Mouse (Mus musculus): ENCODE measurements around the gene Scarf1. TPM values are rescaled to one million over a fixed set of nuclear protein-coding genes. Genes with fewer than 3 reads are reported as not detected.
"Not testable (repeated sequence)": the region's sequence is repeated elsewhere in the genome, so short reads cannot be mapped to it uniquely, and the experiment has no call there.

Gene Scarf1
- total RNA-seq, 2 experiments from 2014 or later, result 1.0 to 1.1 TPM

DNA sequence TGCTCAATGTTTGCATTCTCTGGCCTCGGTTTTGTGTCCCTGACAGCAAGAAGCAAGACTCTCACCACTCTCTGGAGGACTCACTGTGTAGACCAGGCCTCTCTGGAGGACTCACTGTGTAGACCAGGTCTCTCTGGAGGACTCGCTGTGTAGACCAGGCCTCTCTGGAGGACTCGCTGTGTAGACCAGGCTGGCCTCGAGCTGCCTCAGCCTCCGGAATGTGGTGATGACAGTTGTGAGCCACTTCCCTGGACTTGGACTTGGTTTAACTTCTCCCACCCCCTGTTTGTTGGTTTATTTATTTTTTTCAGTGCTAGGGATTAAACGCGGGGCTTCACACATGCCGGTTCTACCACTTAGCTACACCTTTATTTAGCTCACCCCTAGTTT, 23.7 kb downstream of the Scarf1 start:
- DNase-seq (ENCODE audit: low spot score in 2 of 2), result no peak

DNA sequence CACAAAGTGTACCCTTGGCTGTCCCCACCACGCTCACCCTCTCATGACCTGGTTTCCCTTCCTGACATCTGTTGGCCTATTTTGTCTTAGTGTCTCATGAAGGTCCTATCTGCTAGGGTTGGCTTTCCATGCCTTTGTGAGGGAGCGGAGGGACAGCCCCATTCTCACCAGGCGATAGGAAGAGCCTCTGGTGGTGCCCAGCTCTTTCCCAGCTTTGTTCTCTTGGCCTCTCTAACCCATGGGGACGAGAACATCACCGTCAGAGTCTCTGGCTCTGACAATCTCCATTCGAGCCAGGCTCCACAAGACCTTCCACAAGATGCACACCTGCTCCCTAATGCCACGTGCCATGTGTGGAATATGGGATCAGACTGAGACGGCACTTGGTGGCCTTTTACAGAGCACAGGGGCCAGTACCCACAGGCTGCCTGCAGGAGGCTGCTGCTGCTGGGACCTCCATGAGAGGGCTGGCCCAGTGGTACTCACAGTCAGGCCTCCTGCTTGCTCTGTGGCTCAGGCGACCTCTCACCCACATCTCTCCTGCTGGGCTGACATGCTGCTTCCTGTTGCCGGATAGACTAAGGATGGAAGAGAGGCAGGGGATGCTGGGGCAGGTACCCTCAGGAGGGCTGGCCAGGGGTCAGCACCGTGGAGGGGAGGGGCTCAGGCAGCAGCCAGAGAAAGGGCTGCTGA, 24.3 kb downstream of the Scarf1 start:
- DNase-seq (ENCODE audit: low spot score in 2 of 2), result no peak

DNA sequence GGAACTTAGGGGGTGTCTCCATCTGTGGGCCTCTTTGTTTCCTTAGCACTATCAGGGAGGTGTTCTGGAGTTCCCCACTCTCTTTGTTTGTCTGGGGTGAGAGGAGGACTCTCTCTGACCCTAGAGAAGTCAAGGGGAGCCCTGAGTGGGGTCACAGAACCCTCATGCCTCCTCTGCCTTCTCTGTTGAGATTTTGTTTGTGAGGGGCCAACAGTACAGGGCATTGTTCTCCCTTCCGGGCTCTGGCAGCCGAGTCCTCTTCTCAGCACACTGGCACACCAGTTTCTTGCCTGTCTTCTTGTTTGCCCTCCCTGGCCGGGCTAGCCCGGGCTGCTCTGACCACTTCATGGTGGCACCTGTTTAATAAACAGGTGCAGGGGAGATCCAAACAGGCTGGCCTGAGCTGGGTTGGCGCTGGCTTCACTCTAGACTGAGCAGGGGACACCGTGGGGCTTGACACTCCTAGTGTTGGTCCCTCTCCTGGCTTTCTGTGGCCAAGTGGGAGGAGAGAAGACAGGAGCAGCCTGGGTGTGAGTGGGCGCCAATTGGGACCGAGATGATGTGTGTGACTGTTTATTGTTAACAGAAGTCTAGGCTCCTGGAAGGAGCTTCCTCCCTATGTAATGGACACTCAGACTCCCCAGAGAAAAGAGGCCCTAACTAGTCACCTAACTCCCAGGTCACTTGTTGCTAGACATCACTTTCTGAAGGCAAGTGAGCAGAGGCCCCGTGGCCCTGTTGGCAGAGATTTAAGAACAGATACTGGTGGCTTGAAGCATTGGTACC, 25.0 kb downstream of the Scarf1 start:
- no peak for DNase-seq (ENCODE audit: low spot score in 2 of 2)

DNA sequence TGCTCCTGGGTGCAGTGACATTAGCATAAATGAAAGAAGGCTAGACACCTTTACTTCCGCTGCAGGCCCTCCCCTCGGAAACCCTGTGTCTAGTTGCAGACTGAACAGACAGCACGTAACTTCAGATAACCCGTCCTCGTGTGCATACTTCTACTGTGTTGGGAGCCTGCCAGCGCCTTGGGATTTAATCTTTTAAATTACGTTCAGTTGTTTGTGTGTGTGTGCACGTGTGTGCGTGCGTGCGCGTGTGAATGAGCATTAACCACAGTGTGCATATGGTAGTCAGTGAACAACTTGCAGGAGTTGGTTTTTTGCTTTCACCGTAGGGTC, 25.6 kb downstream of the Scarf1 start:
- DNase-seq (ENCODE audit: low spot score in 2 of 2), result no peak

DNA sequence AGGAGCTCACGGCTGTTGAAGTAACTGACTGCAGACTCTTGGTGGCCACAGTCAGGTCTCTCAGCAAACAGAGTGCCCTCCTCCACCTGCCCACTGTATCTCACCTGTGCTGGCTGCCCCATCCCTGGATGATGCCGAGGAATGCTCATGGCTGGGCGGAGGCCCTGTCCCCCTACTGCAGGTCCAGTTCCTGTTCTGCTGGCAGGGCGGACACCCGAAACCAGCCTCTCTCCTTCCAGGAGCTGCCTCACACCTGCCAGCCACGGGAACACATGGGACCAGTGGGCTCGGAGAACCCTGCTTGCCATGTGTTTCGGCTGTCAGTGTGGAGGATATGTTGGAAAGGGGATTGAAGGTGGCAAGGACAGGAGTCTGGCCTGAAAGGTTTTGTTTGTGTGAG, 26.9 kb downstream of the Scarf1 start:
- no peak for DNase-seq (ENCODE audit: low spot score in 2 of 2)

DNA sequence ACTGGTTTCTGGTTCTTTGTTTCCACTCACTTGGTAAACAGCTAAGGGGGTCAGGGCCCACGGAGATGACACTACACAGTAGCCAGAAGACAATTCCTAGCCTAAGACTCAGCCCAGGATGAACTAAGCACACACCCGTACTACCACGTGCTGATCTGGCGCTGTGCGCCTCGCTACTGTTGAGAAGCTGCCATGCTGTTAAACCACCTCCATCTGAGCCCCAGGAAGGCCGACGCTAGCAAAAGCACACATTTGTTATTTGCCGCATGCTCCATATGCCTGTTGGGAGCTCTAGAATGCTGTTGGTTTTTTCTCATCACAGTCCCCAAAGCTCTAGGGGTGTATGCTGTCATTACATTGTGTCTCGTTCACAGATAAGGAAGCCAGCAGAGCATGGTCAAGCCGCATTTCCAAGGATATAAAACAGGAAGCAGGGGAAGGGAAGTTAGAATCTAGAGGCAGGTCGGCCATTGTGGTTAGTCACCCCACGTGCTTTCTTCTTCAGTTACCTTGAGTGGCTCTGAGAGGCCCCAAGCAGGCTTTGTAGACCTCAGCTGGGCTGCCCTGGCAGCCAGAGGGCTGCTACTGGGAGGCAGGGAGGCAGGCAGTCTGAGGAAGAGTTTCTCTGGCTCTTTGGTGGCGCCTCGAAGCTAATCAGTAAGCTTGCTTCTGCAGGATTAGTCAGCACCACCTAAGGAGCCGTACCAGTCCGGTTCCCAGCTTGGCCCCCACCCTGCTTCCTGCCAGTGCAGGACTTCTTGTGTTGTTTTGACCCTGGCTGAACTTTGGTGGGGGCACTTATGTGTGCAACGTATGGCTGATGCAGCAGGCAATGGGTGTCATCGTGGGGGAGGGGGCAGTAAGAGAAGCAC, 27.6 kb downstream of the Scarf1 start:
- DNase-seq (ENCODE audit: low spot score in 2 of 2), result peak; percentile 75 to 86

DNA sequence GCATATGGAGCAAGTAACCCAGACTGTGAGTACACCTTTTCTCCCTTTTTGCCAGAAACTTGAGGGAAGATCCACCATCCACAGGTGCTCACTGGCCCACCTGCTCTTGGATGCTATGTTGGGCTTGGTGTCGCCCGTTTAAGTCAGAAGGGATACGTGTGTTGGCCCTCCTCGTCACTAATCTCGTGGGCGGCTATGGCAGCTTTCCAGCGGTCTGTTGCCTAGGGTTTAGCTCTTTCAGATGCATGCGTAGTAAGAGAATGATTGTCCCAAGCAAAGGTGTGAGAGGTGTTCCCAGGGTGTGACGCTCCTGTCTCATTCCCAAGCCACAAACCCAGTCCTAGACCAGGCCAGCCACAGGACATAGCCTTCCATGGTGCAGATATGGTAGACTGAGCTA, 31.4 kb downstream of the Scarf1 start:
- DNase-seq (ENCODE audit: low spot score in 2 of 2), result no peak

DNA sequence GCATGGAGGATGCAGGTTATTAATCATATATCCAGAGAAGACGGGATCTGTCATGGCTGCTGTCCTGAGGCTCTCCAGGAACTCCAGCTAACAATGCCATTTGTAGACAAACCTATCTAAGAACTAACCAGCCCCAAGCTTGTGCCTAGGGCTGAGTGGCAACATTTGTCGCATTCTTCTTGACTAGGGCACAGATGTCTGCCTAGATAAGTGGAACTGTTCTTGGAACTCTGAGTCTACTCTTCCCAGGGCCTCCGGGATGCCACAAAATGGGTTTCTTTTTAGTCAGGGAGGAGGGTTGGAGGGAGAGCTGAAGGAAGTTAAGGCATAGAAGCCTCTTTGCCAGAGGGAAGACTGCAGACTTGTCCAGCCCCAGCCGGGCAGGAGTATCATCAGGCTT, 32.7 kb downstream of the Scarf1 start:
- no peak for DNase-seq (ENCODE audit: low spot score in 2 of 2)

DNA sequence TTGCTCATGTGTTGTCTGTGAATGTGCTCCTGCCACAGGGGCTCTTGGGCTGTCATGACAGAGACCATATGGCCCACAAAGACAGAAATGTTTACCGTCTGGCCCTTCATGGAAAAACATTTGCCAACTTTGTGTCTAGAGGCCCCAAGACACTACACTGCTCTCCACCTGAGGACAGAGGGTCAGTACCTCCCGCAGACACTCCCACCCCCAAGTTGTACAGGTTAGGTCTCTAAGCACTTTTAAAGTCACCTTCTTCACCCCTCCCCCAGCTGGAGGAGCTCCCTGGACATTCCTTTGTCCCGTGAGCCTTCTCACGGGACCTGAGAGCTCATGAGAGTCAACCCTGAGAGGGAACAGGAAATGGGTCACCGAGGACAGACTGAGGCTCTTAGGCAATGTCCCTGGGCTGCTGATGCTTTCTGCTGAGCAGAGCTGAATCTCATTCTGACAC, 36.3 kb downstream of the Scarf1 start:
- no peak for DNase-seq (ENCODE audit: low spot score in 2 of 2)

DNA sequence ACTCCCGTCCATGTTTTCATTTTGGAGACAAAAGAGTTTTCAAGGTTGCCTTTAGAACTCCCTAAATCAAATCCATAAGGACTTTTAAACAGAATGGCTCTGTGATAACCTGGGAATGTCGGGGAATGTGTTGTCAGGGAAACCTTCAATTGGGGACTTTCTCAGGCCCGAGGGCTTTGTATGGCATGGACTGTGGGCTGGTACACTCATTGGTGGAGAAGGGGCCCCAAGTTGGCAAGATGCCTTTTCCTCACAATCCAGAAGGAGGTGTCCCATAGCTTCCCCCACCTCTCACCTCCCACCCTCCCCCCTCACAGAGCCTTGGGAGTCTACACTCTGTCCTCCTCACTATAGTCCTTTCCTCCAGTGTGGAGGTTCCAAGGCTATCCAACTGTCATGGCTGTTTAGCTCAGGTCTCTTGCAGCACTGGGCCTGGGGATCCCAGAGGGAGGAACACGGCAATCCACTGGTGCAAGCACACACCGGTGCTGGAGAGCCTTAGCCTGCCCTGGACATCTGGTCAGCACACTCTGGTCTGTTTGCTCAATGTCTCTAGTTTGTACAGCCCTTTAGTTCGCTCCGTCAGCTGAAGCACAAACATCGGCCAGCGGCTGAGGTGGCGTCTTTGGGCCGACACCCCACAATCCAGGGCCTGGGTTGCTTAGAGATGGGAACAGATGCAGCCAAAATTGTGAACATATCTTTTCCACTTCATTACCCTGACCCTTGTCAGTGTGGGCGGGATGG, 37.0 kb downstream of the Scarf1 start:
- no peak for DNase-seq (ENCODE audit: low spot score in 2 of 2)

DNA sequence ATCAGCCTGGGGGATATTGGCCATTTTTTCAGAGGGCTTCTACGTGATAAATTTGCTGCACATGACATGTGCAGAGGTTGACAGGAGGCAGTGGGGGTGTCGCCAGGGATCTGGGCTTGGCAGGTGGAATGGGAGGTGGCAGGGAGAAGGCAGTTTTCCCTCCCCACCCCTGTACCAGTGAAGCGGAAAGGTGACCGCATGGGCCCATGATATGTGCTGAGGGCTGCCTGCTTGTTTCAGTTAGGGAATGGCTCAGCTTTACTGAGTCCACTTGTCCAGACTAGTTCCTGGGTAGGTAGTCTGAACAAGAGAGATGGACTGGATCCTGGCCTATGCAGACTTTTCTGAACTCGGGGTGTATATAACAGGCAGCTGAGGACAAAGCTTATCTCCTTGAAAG, 38.0 kb downstream of the Scarf1 start:
- DNase-seq (ENCODE audit: low spot score in 2 of 2), result no peak

DNA sequence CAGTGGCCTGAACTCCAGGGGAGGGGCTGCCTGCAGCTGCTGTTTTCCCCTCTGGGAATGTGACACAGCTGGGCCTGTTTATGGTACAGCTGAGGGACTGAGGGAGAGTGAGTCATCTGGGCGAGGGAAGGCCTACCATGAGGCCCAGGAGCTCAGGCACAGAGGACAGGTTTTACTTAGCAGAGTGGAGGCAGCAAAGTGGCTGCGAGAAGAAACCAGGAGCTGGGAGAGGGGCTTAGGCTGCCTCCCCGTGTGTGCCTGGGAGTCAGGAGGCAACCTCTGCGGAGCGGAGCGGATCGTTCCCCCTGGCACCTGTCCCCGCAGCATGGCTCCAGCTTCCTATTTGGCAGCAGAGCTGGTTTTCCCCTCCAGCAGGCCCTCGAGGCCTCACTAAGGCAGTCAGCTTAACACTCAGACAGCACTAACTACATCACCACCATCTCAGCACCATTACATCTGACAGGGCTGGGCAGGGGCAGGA, 38.7 kb downstream of the Scarf1 start:
- DNase-seq (ENCODE audit: low spot score in 2 of 2), result no peak

DNA sequence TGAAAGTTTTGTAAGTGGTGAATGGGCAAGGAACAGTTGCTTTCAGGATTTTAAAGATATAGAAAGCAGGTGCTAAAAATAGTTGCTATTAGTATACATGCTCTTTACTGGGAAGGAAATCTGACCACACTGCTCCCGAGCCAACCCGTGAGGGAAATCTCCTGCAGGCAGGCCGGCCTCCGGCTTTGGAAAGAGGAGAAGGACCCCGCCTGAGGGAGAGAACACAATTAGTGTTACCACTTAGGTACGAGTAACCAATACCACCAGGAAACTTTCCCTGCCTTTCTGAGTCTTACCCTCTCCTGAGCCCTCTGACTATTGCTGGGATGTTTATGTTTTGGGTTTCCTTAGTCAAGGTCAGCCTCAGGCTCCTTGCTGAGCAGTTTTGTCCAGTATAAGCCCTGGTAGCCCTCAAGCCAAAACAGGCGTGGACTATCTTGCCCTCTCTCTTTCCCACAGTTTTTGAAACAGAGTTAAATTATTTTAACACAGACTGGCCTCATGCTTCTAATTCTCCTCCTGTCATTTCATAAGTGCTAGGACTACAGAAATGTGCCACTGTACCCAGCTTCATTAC, 39.7 kb downstream of the Scarf1 start:
- DNase-seq (ENCODE audit: low spot score in 2 of 2), result no peak

DNA sequence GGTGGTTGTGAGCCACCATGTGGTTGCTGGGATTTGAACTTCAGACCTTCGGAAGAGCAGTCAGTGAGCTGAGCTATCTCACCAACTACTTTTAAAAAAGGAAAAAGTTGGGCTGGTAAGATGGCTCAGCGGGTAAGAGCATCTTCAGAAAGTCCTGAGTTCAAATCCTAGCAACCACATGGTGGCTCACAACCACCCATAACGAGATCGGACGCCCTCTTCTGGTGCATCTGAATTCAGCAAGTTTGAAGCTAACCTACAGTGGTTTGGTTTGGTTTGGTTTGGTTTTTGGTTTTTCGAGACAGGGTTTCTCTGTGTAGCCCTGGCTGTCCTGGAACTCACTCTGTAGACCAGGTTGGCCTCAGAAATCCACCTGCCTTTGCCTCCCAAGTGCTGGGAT, 42.7 kb downstream of the Scarf1 start:
- not testable (repeated sequence) for DNase-seq (ENCODE audit: low spot score in 2 of 2)

DNA sequence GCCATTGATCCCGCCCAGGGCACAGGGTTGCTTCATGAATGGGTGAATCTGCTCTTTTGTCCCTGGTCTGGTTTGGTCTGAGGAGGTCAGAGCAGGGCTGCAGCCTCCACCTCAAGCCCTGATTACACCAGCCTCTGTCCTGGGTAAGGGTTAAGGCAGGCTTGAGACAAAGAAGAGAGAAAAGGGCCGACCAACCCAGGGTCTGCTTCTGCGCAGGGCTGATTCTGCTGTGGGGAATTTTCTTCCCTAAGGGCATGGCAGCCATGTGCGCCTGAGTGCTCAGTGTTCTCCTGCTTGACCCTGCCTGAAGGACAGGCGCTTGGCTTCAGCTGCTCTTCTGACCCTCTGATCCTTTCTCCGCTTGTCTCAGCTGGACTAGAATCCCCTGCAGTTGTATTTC, 43.8 kb downstream of the Scarf1 start:
- no peak for DNase-seq (ENCODE audit: low spot score in 2 of 2)

DNA sequence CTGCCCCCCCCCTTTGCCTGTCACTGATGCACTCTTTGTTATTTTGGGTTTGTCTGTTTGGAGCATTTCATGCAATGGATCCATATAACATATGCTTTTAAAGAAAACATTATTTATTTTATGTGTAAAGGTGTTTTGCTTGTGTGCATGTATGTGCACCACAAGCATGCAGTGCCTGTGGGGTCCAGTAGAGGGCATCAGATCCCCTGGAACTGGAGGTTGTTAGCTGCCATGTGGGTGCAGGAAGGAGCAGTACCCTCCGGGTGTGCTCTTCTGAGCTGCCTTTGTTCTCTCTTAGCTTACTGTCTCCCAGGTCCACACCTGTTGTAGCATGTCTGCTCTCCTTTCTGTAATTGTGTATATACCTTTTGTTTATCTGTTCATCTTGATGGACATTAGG, 44.8 kb downstream of the Scarf1 start:
- no peak for DNase-seq (ENCODE audit: low spot score in 2 of 2)

DNA sequence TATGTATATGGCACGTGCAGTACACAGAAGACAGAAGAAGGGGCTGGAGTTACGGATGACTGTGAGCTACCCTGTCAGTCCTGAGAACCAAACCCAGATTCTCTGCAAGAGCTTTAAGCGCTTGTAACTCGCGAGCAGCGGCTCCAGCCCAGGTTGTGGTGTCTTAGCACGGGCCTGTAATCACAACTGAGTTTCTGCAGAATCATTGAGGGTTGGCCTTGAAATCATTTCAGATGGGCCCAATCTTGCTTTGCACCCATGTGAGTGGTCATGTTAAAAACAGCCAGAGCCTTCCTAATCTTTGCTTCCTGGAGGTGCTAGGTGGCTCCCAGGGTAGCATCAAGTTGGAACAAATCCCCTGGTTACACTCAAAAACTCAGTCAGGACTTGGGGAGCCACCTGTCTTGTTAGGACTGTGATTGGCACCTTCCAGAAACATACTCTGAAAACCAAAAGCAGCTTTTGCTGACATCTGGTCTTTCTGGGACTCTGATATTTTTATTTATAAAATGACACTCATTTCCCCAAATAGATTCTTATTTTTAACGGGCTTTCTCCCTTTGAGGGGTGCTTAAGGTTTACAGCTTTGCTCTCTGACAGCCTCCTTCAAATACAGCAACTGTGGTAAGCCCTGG, 46.6 kb downstream of the Scarf1 start:
- DNase-seq (ENCODE audit: low spot score in 2 of 2), result peak in 1 of 2 experiments; percentile 56

DNA sequence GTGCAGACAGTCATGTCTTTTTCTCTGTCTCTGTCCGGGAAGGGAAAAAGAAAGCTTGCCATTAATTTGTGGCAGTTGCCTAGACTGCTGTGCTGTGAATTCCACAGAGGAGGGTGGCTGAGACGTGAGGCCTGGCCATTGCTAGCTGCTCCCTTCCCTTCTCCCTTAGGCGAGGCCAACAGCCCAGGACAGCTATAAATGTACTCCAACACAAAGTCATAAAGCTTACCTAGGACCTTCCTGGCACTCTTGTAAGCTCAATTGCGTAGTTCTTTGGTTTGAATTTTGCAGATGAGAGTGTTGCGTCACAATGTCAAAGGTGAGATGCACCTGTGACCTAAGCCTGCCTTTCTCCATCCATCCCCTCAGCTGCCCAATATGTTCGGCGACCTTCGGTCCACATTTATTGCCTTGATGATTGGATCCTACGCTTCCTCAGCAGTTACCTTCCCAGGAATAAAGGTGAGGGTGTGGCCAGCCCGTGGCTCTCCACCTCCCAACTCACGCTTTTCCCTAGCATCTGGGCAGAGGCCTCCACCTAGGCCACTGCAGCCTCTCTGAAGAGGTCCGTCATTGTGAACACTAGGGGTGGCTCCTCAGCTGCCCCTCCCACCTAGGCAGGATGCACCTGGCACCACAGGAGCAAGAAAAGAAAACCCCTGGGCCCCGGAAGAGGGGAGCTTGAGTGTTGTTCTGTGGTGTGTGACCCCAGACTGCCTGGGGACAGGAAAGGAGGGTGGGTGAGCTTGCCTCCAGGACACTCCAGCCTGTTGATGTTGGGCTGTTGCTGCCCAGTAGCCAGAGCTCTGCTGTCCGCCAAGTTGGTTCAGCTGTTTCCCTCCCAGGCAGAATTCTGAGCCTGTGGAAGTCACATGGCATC, 47.4 kb downstream of the Scarf1 start:
- DNase-seq (ENCODE audit: low spot score in 2 of 2), result no peak

DNA sequence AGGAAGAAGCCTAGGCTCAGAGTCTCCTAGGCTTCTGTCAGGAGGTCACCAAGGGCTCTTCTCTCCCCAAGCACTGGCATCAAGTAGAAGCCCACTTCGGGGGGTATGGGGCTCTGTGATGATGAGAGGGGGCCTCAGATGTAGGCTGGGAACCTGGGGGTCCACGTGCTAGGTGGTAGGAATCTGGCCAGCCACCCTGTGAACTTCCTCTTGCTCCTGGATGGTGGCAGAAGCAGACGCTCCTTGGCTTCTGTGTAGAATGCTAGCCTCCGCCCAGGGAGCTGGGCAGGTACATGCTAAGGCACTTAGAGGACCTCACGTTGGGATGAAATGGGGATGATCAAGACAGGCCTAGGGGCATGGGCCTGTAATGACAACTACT, 48.1 kb downstream of the Scarf1 start:
- DNase-seq (ENCODE audit: low spot score in 2 of 2), result no peak
